Mouse (Mus musculus) heart, postnatal 0 days (tissue): ENCODE measurements around the gene Sarm1.

Source experiments
- CTCF ChIP-seq: IDR thresholded peaks from 2 replicates; pipeline ENCODE4 v1.5.1; 2016; ENCODE audit warnings: antibody characterized with exemption, control low read depth, low read depth
- EP300 ChIP-seq: IDR thresholded peaks from 2 replicates; pipeline ENCODE4 v1.6.1; 2016; ENCODE audit warnings: antibody characterized with exemption, low read depth

DNA sequence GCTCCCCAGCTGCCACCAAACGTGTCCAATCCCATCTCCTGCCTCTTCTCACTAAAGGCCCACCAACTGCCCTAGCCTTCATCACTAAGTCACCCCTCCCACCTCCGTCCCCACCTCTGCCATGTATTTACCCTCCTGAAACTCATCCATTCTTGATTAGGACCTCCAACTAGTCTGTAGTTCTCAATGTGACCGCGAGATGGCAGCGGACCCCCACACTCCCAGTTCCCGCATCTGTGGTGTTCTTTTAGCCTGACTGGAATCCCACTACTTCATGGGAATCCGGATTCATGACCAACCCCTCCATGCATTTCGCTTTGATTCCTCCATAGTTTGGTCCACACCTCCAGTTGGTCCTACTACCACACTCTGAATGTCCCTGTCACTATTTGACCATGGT is 9.4 kb downstream of the Sarm1 start:
- peak; percentile 74 for TF ChIP-seq CTCF
- no peak for TF ChIP-seq EP300
